Mouse (Mus musculus) 416B (cell line): ENCODE results near the gene Cela2a.

Experiments used
- DNase-seq: peaks from one replicate; pipeline ENCODE4 v3.0.0; 2011; ENCODE audit warnings: low read depth

The Cela2a gene

DNA sequence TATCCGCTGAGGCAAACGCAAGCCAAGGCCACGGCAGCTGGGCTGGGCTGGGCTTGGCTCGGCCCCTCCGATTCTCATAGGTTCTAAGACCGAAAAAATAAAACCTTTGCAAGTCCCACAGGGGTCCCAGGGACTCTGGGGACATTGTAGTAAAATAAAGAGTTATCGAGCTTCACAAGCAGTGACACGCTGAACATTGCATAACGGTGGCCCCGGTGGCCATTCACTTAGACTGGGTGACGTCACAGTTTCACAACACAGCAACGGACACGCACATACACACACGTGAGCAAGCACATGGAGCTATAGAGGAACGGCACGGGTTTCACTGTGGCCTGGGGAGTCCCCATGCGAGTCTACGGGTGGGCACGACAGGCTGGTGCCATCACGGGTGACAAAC lies 32.5 kb upstream of the Cela2a start:
- DNase-seq: peak; percentile 47

DNA sequence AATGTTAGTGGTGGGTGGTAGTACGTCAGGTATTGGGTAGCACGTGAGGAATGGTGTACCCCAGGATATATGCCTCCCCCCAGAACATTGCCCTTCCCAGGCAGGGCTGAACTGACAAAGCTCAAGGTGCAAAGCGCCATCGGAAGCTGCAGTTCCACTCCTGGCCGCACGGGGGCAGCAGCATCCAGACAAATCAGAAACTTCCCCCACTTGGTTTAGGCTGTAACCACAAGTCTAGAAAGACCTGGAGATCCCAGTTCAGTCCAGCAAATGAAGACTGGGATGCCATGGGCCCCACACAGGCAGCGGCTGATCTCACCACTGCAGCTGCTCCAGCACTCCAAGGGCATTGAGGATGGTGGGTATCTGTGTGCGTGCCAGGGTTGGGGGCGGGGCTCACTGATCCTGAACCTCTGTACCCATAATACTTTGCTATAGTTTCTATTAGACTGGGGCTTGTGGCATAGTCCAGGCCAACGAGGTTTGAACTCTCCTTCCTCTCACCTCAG lies 31.5 kb upstream of the Cela2a start:
- peak; percentile 74 for DNase-seq

DNA sequence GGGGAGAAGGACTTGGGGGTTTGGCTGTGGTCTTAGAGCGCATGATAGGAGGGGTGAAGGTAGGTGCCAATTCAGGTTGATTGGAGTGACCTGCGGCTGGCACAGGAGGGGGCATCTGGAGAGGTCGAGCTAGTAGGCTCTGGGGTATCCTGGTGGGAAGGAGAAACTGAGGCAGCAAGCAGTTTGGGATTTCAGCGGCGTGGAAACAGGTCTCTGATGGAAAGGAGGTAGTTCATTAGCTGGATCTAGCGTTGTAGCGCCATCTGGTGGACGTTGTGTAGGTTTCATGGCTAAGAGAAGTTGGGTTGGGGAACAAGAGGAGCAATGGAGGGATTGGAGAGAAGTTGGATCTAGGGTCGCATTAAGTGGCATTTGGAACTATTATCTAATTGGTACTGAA lies 27.5 kb upstream of the Cela2a start:
- DNase-seq: peak; percentile 58

DNA sequence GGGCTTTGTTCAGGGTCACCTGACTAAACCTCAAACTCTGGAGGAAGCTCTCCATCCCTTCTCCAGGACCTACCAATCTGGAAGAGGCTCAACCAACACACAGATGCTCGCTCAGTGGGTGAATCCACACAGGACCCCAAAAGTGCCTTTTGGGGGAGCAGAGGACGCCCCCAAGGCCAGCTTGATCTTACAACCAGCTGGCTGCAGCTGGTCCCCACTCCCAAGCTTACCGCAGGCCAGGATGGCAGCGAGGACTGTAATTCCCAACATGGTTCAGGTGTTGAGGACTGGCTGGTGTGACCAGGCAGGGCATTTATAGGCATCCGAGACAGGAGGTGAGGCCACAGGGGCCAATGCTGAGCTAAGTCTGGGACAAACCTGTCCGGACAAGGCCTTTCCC lies 20.0 kb upstream of the Cela2a start, which contains the start of gene Ctrc:
TSS of gene Ctrc (minus strand) at position 361 of the 400 bp plus-strand sequence.
- DNase-seq: no peak

DNA sequence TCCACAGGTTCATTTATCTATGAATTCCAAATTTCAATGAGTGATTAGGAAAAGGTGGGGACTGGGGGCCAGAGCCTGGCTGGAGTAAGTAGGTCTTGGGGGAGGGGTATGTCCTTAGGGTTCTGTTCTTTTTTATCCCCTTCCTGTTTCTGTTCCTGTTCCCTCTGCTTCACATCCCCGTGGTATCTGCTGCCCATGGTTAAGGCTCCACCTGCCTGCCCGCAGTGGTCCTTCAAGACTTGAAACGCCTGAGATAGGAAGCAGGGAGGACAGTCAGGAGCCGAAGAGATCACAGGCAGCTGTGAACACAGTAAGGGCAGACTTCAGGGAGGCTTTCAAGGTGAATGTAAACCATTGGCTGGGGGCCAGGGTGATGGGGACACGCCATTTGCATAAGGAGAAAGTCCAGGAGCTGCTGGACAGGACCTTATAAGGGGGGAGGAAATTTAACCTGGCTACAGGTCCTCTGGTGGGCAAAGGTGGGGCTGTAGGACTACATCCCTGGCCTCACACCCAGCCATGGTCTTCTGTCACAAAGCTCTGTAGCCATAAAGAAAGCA lies 8.7 kb upstream of the Cela2a start:
- DNase-seq: no peak

DNA sequence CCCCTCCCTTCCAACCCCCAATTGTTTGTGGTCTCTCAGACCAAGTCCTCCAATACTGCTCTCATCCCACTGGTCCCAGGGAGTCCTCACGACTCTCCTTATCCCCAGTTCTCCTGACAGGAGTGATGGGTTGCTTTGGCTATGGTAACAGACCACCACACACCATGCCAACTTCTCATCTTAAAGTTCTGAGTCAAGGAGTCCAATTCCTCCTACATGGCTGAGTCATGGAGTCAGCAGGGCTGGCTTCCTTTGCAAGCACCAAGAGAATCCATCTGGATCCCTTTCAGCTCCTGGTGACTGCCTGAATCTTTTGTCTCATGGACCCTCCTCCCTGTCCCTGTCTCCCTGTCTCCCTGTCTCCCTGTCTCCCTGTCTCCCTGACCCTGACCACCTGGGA lies 8.0 kb upstream of the Cela2a start:
- no peak for DNase-seq

DNA sequence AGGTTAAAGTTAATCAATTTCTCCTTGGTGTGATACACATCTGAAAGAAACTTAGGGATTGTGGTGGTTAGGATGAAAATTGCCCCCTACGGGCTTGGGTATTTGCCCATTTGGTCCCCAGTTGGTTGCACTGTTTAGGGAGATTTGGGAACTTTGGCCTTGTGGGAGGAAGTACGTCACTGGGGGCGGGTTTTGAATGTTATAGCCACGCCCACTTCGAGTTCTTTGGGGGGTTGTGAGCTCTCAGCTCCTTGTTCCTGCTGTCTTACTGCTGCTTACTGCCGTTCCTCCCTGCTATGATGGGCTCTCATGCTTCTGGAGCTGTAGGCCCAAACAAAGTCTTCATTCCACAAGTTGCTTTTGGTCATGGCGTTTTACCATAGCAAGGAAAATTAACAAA lies 5.4 kb upstream of the Cela2a start:
- DNase-seq: no peak

DNA sequence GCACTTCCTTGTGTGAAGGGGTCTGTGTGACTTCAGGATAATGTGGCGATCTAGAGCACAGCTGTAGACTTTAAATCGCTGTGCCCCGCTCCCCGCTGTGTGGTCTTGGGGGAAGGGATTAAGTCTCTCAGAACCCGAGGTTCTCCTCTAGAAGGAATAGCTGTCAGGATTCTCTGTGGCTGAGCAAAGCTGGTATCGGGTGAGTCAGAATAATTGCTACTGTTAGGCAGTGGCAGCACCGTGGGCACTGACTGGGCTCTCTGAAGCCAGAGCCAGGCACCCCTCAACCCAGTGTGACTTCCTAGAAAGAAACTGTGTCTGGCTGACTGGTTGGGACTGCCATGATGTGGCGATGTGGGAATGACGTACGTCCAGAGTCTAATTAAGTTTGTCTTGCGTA lies 4.4 kb upstream of the Cela2a start:
- no peak for DNase-seq

DNA sequence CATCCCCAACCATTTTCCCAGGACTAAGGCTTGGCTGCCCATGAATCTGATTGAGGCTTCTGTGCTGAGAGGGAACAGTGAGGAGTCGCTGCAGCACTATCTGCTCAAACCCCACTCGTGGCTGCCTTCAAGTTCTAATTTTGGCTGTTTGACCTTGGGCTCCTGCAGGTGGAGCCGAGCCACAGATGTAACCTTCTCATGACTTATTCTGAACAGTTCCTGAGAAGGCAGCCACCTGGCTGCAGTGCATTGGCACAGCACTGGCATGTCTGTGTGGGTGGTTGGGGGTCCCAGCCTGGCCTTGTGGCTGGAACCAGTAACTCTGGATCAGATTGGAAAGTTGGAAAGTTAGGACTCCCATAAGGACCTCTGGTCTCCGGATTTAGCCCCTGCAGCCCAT lies 2.2 kb upstream of the Cela2a start:
- no peak for DNase-seq

DNA sequence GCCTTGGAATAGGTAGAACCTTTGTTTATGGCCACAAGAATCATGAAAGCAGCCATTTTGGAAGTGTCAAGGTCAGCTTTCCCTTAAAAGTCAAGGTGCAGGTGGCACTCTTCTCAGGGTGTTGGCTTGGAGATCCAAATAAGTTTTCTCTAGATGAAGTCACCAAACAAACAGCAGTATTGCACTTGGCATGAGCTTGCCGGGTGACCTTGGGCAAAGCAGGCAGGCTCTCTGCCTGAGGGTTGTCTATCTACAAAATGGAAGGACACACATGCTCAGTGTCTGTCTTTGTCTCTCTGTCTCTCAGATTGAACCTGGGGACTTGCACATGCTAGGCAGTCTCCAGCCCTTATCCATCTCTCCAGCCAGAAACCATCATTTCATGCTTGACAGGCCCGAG lies 1.4 kb upstream of the Cela2a start:
- DNase-seq: no peak

DNA sequence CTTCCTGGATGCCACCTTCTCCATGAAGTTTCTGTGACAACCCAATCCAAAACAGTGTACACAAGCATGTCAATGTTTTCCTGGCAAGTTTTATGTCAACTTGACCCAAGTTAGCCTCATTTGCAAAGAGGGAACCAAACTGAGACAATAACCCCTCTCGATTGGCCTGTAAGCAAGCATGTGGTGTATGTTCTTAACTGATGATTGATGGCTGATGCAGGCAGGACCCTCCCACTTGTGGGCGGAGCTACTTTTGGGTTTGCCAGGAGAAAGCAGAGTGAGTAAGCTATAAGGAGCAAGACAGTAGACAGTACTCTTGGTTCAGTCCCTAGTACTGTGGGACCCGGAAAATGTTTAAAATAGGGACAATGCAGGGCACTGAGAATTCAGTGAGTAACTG lies 3.0 kb downstream of the Cela2a start:
- DNase-seq: peak; percentile 45

DNA sequence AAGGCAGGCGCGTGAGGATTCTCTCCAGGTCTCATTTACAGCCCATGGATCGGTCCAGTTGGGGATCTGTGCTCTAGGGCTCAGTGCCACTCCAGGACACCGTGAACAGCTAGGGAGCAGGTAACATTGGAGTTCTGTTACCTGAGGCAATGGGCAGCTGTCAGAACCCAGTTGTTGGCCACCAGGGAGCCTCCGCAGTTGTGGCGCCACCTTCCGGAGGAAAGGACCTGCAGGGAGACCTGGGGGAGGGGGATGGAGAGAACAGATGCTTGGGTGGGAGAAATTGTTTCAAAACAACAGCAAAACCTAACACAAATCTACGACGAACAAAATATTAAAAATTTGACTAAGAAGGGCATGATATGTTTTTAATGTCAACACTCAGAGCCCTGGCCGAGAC lies 3.9 kb downstream of the Cela2a start:
- no peak for DNase-seq

DNA sequence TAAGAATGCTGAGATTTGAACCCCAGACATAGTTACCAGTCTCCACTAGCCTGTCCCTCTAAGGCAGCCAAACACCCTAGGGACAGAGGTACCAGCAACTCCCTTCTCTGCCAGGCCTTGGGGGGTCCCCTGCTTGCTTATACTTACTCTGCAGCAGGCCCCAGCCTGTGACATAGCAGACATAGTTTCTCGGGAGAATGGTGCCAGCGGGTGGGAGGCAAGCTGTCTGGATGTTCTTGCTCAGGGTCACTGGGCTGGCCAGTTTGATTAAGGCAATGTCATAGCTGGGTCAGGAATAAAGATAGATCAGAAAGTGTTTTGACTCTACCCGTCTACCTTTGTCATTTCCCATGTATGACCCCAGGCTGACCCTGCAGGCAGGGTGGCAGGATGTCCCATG lies 4.8 kb downstream of the Cela2a start:
- DNase-seq: no peak

DNA sequence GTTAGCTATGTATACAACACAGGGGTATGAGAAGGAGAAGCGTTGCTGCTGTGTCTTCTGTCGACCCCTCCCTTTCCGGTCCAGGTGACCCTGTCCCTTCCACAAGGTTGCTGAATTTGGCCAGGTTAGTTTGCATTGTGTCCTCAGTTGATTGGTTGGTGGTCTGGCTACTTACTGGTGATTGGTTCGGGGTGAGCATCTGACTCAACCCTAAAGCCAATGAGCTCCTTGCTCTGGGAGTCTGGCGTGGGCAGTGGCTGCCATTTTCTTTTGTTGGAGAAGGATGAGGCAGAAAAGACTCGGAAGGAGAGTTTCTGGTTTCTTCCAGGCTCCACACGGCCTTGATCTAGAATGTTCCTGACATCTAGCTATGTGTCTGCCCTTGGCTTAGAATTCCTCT lies 6.6 kb downstream of the Cela2a start:
- no peak for DNase-seq

DNA sequence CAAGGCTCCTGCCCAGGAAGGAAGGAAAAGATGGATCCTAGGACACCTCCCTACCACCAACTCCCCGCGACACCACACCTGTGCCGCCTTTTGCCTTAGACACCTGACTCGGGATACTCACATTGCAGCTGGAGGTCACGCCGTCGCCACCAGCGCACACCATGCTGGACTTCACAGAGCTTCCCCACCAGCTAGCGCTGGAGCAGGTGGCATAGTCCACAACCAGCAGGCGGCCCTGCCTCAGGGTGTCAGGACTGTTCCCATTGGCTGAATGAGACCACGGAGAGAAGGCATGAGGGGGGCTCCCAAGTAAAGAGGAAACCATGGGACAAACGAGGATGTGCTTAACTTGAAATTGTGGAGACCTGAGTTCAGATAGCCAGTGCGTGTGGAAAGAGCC lies 7.1 kb downstream of the Cela2a start:
- DNase-seq: no peak

DNA sequence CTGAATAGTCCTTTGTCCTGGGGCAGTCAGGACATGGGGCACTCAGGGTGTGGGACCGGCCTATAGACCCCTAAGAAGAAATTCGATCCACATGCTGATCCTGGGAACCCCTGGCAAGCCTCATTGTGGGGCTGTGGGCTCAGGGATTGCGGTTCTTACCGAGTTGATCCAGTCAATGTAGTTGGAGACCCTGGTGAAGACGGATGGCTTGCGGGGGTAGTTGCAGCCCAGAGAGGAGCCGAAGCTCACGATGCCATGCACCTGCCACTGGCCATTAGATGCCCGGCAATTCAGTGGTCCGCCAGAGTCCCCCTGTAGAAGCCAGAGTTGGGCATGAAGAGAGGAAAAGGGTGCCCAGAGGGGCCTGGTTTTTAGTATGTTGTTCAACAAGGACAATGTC lies 8.3 kb downstream of the Cela2a start:
- no peak for DNase-seq

DNA sequence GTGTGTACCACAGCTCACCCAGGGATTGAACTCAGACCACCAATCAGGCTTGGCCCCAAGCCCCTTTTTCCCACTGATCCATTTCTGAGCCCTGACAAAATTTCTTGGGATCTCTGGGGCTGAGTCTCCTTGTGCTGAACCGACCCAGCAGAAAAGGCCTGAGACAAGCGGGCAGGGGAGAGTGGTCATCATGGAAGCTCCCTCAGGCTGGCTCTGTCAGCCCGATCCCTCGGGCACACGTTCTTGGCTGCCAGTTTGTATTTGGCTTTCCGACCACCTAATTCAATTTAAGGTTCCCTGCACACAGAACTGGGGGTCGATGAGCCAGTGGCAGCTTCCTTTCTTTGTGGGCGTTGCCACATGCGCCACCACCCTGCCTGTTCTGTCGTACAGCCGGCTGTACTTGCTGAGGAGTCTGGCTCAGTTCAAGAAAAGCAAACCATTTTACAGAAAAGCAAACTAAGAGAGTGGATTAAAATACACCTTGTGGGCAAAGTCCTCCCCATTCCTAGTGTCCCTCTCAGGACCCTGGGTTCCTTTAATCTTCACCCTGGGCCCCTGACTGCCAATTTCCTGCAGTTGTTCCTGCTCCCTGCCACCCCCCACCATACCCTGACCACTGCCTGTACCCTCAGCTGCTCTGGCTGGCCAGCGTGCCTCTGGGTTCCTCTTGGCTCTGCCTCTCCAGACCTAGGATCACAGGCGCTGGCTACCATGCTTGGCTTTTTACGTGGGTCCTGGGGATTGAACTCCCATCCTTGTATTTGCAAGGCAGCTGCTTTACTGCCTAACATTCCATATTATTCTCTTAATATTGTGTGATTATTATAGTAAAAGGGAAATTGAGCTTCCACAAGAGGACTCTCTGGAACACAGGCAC lies 8.9 kb downstream of the Cela2a start:
- DNase-seq: no peak

DNA sequence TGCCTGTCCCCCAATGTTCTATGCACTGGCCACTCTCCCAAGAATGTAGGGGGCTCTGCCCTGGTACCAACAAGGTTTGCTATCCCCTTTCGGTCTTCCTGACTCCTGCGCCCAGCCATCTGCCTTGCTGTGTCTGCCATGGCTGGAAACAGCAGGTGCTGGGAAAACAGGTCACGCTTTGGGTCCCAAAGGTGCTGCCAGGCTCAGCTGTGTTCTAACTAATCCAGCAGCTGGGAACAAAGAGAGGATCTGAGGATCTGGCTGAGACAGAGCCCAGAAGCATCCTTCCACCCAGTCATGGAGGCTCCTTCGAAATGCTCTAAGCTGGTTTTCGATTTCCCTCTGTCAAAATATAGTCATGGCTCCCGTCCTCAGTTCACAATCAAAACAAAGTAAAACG lies 9.7 kb downstream of the Cela2a start:
- no peak for DNase-seq

DNA sequence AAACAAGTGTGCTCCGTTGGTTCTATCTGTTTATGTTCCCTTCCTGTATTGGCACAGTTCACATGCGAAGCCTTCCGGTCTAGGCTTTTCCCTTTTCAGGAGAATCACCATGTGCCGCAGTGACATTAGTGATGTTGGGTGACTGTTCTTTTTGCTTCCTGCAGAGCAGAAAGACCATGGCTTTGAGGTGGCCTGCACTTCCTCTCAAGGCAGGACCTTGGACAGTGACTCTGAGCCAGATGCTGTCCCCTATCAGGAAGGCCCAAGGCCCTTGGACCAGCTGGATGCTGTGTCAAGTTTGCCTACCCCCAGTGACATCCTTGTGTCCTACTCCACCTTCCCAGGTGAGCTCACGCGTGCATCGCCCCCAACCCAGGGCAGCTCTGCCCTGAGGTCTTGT lies 14.6 kb downstream of the Cela2a start:
- DNase-seq: no peak

DNA sequence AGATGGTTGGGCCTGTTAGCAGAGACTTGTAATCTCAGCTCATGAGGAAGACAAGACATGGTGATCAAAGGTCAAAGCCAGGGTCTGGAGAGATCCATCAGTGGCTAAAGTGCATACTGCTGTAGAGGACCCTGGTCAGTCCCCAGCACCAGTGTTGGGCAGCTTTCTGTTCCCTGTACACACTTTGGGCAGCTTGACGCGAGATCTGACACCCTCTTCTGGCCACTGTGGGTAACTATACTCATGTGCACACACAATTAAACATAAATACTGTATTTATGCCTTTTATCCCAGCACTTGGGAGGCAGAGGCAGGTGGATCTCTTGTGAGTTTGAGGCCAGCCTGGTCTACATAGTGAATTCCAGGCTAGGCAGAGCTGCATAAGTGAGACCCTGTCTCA lies 15.0 kb downstream of the Cela2a start:
- no peak for DNase-seq

DNA sequence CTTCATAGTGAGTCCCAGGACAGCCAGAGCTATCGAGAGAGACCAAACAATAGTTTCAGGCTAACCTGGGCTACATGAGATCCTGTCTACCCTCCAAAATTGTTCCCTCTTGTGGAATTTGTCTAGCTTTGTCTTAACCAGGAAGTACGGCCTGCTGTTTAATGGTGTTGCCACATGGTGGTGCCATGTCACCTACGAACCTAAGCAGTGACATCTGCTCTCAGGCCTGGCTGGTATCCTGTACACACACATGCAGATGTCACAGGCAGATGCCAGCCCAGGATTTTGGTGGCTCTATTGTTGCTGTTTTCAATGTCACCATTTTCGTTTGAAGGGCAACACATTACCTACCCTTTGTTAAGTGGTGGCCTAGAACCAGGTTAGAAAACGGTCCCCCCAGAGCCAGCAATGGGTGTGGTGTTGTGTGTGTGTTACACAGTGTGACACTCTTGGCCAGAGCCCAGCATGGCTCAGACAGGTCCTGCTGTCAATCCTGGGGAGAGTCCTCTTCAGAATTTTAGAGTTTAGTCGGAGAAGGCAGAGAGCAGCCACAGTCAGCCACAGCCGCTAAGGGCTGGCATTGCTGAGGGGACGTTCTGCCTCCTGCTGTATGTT lies 16.0 kb downstream of the Cela2a start:
- peak; percentile 83 for DNase-seq

DNA sequence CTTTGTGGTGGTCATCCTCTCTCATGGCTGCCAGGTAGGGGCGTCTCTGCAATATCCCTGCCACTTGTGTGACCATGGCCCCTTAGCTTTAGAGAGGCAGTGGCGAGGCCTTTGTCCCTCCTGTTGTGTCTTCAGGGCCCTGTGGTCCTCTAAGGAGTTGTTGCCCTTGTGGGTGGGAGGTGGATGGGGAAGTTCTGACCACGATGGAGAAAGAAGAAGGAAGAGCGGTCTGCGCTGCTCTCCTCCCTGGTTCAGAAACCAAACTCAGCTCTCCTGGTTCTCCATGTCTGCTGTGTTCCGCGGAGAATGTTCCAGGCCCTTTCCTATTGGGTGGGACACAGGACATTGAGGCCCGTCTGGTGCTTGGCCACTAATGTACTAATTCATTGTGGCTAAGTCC lies 20.1 kb downstream of the Cela2a start:
- no peak for DNase-seq

DNA sequence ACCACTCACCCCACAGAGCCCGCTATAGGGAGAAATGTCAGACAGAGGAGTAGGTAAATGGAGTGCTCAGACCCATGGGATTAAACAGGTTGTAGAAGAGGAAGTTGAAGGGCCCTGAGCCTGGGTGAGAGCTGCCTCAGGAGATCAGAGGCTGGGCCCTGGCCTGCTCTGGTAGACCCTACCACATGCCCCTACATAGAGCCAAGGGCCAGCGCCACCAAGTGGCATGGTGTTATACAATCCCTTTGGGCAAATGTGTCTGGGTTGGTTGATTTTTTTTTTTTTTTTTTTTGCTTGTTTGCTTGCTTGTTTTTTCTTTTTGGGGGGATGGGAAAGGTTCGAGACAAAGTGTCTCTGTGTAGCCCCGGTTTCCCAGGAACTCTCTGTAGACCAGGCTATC lies 21.9 kb downstream of the Cela2a start:
- peak; percentile 26 for DNase-seq
